Mouse (Mus musculus): ENCODE measurements at regions not wholly inside any gene's neighbourhood (a gene's known extent, or its start where the extent isn't known, plus 50 kb on each side); places are given as distances from the start of the nearest gene placed in this dataset.

GRCm38 (mm10) chr3:78782766-78783165 is 503.6 kb downstream of the Rapgef2 start:
- TF ChIP-seq POU5F1 (IDR thresholded peaks at IDR 0.05; ENCODE audit: borderline replicate concordance, low read length) (no peak), NANOG (IDR thresholded peaks at IDR 0.05; ENCODE audit: borderline replicate concordance, low read length) (no peak), CTCF (conservative IDR thresholded peaks at IDR 0.05; ENCODE audit: low read length) (no peak)

GRCm38 (mm10) chr3:78755686-78756476 is 530.4 kb downstream of the Rapgef2 start:
- TF ChIP-seq NANOG (IDR thresholded peaks at IDR 0.05; ENCODE audit: borderline replicate concordance, low read length), result no peak
- TF ChIP-seq CTCF (conservative IDR thresholded peaks at IDR 0.05; ENCODE audit: low read length), result no peak
- no peak for TF ChIP-seq POU5F1 (IDR thresholded peaks at IDR 0.05; ENCODE audit: borderline replicate concordance, low read length)

More at GRCm38 (mm10) chr3:78782766-78783165, 503.6 kb downstream of the Rapgef2 start:
- Histone ChIP-seq H3K27me3 (ENCODE audit: insufficient read depth, low read length) (no peaks in the 10 kb centered on the region), H3K36me3 (ENCODE audit: insufficient read depth, low read length) (no peaks in the 10 kb centered on the region), H3K9me3 (ENCODE audit: low read length) (peaks cover 11% of the 10 kb centered on the region), H3K4me1 (replicated peaks; ENCODE audit: low read depth, low read length) (no peaks in the 10 kb centered on the region), H3K4me3 (replicated peaks; ENCODE audit: low read length) (no peak overlapping the region)

DNA sequence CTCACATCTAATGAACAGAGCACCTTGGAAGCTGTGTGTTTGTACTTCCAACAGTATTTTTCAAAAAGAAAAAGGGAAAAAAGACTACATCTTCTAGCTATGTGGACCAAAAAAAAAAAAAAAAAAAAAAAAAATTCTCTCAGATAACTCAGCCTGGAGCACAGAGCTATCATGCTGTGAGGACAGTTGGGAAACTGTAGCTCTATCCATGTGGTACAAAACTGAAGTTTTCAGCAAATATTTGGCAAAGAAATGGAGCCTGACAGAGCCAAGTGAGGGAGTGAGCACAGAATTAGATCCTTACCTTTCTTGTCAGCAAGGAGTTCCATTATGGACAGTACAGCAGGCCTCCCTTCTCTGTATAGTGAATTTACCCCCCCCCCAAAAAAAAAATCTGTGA is 550.2 kb downstream of the Rapgef2 start:
- Histone ChIP-seq H3K36me3 (ENCODE audit: insufficient read depth, low read length) (no peaks in the 10 kb centered on the region), H3K27me3 (ENCODE audit: insufficient read depth, low read length) (no peaks in the 10 kb centered on the region), H3K9me3 (ENCODE audit: low read length) (peaks cover 11% of the 10 kb centered on the region), H3K4me3 (replicated peaks; ENCODE audit: low read length) (no peak overlapping the region), H3K4me1 (replicated peaks; ENCODE audit: low read depth, low read length) (no peaks in the 10 kb centered on the region)
- no peak for TF ChIP-seq CTCF (conservative IDR thresholded peaks at IDR 0.05; ENCODE audit: low read length)
- no peak for TF ChIP-seq POU5F1 (IDR thresholded peaks at IDR 0.05; ENCODE audit: borderline replicate concordance, low read length)
- TF ChIP-seq NANOG (IDR thresholded peaks at IDR 0.05; ENCODE audit: borderline replicate concordance, low read length), result no peak

More at GRCm38 (mm10) chr3:78755686-78756476, 530.4 kb downstream of the Rapgef2 start:
- Histone ChIP-seq H3K4me3 (replicated peaks; ENCODE audit: low read length) (no peak overlapping the region), H3K4me1 (replicated peaks; ENCODE audit: low read depth, low read length) (no peaks in the 10 kb centered on the region), H3K36me3 (ENCODE audit: insufficient read depth, low read length) (no peaks in the 10 kb centered on the region), H3K27me3 (ENCODE audit: insufficient read depth, low read length) (no peaks in the 10 kb centered on the region), H3K9me3 (ENCODE audit: low read length) (no peaks in the 10 kb centered on the region)

GRCm38 (mm10) chr3:78716691-78717090 is 569.6 kb downstream of the Rapgef2 start:
- TF ChIP-seq NANOG (IDR thresholded peaks at IDR 0.05; ENCODE audit: borderline replicate concordance, low read length) (no peak), CTCF (conservative IDR thresholded peaks at IDR 0.05; ENCODE audit: low read length) (no peak), POU5F1 (IDR thresholded peaks at IDR 0.05; ENCODE audit: borderline replicate concordance, low read length) (no peak)
- no peaks in the 10 kb centered on the region for H3K27me3 ChIP-seq (ENCODE audit: insufficient read depth, low read length)
- no peaks in the 10 kb centered on the region for H3K36me3 ChIP-seq (ENCODE audit: insufficient read depth, low read length)
- H3K4me3 ChIP-seq (replicated peaks; ENCODE audit: low read length), result no peak overlapping the region
- H3K9me3 ChIP-seq (ENCODE audit: low read length), result no peaks in the 10 kb centered on the region
- no peaks in the 10 kb centered on the region for H3K4me1 ChIP-seq (replicated peaks; ENCODE audit: low read depth, low read length)

- no peak overlapping the region for H3K4me3 ChIP-seq (replicated peaks; ENCODE audit: low read length)
- no peaks in the 10 kb centered on the region for H3K36me3 ChIP-seq (ENCODE audit: insufficient read depth, low read length)
- H3K27me3 ChIP-seq (ENCODE audit: insufficient read depth, low read length), result no peaks in the 10 kb centered on the region
- no peaks in the 10 kb centered on the region for H3K9me3 ChIP-seq (ENCODE audit: low read length)
- no peak for TF ChIP-seq NANOG (IDR thresholded peaks at IDR 0.05; ENCODE audit: borderline replicate concordance, low read length)
- TF ChIP-seq POU5F1 (IDR thresholded peaks at IDR 0.05; ENCODE audit: borderline replicate concordance, low read length), result no peak
- no peak for TF ChIP-seq CTCF (conservative IDR thresholded peaks at IDR 0.05; ENCODE audit: low read length)
- H3K4me1 ChIP-seq (replicated peaks; ENCODE audit: low read depth, low read length), result no peaks in the 10 kb centered on the region
Measured at GRCm38 (mm10) chr3:78707687-78708086, 578.6 kb downstream of the Rapgef2 start.

DNA sequence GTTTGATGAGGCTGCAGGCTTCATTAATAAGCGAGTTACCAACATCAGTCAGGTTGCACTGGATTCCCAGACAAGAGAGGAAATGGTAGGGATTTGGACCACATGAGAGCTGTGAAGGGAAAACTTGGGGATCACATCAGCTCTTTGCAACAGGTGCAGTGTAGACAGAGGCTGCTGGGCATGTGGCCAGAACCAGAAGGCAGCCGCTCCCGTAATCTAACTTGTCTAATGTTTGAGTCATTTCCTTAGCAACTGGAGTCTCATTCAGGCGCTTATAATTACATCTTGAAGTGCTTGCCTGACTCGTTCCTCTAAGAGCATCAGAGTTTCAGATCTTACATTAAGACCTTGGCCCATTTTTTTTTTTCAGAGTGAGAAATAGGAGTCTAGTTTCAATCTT is 587.4 kb downstream of the Rapgef2 start:
- Histone ChIP-seq H3K4me3 (replicated peaks; ENCODE audit: low read length) (no peak overlapping the region), H3K27me3 (ENCODE audit: insufficient read depth, low read length) (no peaks in the 10 kb centered on the region), H3K9me3 (ENCODE audit: low read length) (0 out of 2 replicates have a peak, but pooled peaks cover 6% of the 10 kb centered on the region), H3K4me1 (replicated peaks; ENCODE audit: low read depth, low read length) (no peaks in the 10 kb centered on the region), H3K36me3 (ENCODE audit: insufficient read depth, low read length) (no peaks in the 10 kb centered on the region)
- TF ChIP-seq CTCF (conservative IDR thresholded peaks at IDR 0.05; ENCODE audit: low read length) (no peak), POU5F1 (IDR thresholded peaks at IDR 0.05; ENCODE audit: borderline replicate concordance, low read length) (no peak), NANOG (IDR thresholded peaks at IDR 0.05; ENCODE audit: borderline replicate concordance, low read length) (no peak)

DNA sequence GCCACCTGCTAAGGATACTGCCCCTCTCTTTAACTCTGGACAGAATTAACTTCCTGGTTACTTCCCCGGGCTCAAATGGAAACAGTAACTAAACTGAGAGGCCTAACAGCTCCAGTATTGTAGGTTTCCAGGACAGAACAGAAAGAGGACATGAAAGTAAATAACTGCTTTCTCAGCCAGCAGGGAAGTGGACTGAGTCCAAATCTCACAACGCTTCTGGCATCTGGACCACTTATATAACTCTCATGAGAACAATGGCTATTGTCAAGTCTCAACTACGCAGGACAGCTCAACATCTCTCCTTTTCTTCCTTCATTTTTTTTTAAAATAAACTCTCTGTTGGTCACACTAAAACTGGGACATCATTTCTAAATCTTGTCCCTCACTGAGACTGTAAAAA is 594.8 kb downstream of the Rapgef2 start:
- Histone ChIP-seq H3K4me3 (replicated peaks; ENCODE audit: low read length) (no peak overlapping the region), H3K27me3 (ENCODE audit: insufficient read depth, low read length) (no peaks in the 10 kb centered on the region), H3K4me1 (replicated peaks; ENCODE audit: low read depth, low read length) (no peaks in the 10 kb centered on the region), H3K9me3 (ENCODE audit: low read length) (no peaks in the 10 kb centered on the region), H3K36me3 (ENCODE audit: insufficient read depth, low read length) (no peaks in the 10 kb centered on the region)
- TF ChIP-seq POU5F1 (IDR thresholded peaks at IDR 0.05; ENCODE audit: borderline replicate concordance, low read length) (no peak), CTCF (conservative IDR thresholded peaks at IDR 0.05; ENCODE audit: low read length) (no peak), NANOG (IDR thresholded peaks at IDR 0.05; ENCODE audit: borderline replicate concordance, low read length) (no peak)

DNA sequence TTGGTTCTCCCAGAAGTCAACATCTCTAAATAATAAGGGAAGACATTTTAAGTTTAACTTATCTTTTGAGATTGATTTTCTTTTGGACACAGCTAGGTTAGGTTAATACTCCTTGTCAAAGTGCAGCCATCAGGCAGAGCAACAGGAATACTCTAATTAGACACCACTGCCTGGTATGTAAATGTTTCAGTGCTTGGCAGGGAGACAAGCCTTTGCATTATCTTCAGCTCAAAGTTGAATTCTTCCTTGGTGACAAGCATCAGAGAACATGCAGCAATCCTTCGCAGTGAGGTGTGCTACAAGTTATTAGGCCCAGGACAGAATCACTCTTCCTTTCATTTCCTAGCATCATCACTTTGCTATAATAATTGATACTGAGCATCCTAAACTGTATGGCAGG is 608.7 kb downstream of the Rapgef2 start:
- no peaks in the 10 kb centered on the region for H3K27me3 ChIP-seq (ENCODE audit: insufficient read depth, low read length)
- TF ChIP-seq NANOG (IDR thresholded peaks at IDR 0.05; ENCODE audit: borderline replicate concordance, low read length) (no peak), POU5F1 (IDR thresholded peaks at IDR 0.05; ENCODE audit: borderline replicate concordance, low read length) (no peak), CTCF (conservative IDR thresholded peaks at IDR 0.05; ENCODE audit: low read length) (no peak)
- no peaks in the 10 kb centered on the region for H3K4me1 ChIP-seq (replicated peaks; ENCODE audit: low read depth, low read length)
- no peak overlapping the region for H3K4me3 ChIP-seq (replicated peaks; ENCODE audit: low read length)
- H3K36me3 ChIP-seq (ENCODE audit: insufficient read depth, low read length), result no peaks in the 10 kb centered on the region
- no peaks in the 10 kb centered on the region for H3K9me3 ChIP-seq (ENCODE audit: low read length)
